Mouse (Mus musculus) embryonic facial prominence, embryonic 14.5 days (tissue): ENCODE data around the gene Arrdc2. TPM values are rescaled to one million over a fixed set of nuclear protein-coding genes. Genes with fewer than 3 reads are reported as not detected.

Source experiments
- ATAC-seq: fragments of 200-750 bp; cut with Nextera tagmentation; 2 replicates; pipeline ENCODE4 v1.8.0; 2017; ENCODE audit warnings: low read depth, moderate number of reproducible peaks, moderate TSS enrichment
- DNase-seq: peaks from one replicate; pipeline ENCODE4 v3.0.0-alpha.2; 2015; ENCODE audit warnings: low spot score
- H3K27ac ChIP-seq: fragments of 300-500 bp; sonication (generic); replicated peaks from 2 replicates; pipeline ENCODE4 v1.5.1; 2014; ENCODE audit warnings: low read depth, mild to moderate bottlenecking, low read length, moderate library complexity
- H3K27me3 ChIP-seq: fragments of 300-500 bp; sonication (generic); replicated peaks from 2 replicates; pipeline ENCODE4 v1.6.1; 2014; ENCODE audit warnings: low read length; ENCODE audit not compliant: control insufficient read depth, insufficient read depth
- H3K36me3 ChIP-seq: fragments of 300-500 bp; sonication (generic); 2 replicates; pipeline ENCODE4 v1.6.1; 2014; ENCODE audit warnings: low read length, mixed read lengths; ENCODE audit not compliant: control insufficient read depth, insufficient read depth
- H3K4me1 ChIP-seq: fragments of 300-500 bp; sonication (generic); 2 replicates; pipeline ENCODE4 v1.6.1; 2014; ENCODE audit warnings: antibody characterized with exemption, low read length; ENCODE audit not compliant: control insufficient read depth, insufficient read depth
- H3K4me2 ChIP-seq: fragments of 300-500 bp; sonication (generic); 2 replicates; pipeline ENCODE4 v1.6.1; 2014; ENCODE audit warnings: low read depth, mild to moderate bottlenecking, low read length, moderate library complexity, mixed read lengths
- H3K4me3 ChIP-seq: fragments of 300-500 bp; sonication (generic); 2 replicates; pipeline ENCODE4 v1.5.1; 2014; ENCODE audit warnings: low read depth, mild to moderate bottlenecking, low read length
- H3K9ac ChIP-seq: fragments of 300-500 bp; sonication (generic); 2 replicates; pipeline ENCODE4 v1.6.1; 2014; ENCODE audit warnings: low read depth, mild to moderate bottlenecking, low read length, moderate library complexity, mixed read lengths
- H3K9me3 ChIP-seq: fragments of 300-500 bp; sonication (generic); 2 replicates; pipeline ENCODE4 v1.6.1; 2016; ENCODE audit warnings: low read length; ENCODE audit not compliant: control insufficient read depth
- WGBS: fragments of 180-500 bp; shearing (Covaris S2); extraction: QIAGEN DNeasy Blood & Tissue Kit; methylation state at CpG from one replicate; pipeline ENCODE4 v1.1.7; 2014; 5-methylcytosine and 5-hydroxymethylcytosine counted together
- polyA plus RNA-seq: library from polyadenylated mRNA; unstranded; fragments of >200 nt; fragmentation: Nextera tagmentation; extraction: Ambion mirVana; gene quantifications from 2 replicates; pipeline ENCODE4 v1.2.1, GENCODE M21; 2014

Gene Arrdc2
- polyA plus RNA-seq, 1 experiment from 2014 or later = 5.4 TPM

DNA sequence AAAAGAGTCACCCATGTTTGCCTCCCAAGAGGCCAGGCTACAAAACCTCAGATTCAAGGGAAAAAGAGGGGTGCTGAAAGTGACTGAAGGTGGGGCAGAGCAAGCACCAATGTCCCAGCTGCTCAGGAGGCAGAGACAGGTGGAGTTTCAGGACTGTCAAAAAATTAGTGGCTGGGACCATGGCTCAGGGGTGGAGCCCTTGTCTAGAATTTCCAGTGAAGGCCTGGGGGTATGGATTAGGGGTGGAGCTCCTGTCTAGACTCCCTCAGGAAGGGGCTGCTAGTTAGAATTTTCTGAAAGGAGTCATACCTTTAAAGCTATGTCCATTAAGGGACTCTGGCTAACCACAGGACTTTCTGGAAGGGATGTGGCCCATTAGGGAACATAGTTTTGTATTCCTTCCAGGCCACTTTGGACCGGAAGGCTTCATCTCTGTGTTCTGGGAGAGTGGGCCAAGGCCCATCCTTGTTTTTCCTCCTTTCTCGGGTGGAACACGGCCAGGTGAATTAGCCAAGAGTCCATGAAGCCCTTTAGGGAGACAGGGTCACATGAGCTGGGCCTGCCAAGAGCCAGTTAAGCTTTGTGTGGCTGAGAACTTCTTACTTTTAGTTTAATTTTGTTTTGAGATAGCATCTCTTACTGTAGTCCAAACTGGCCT, 9.9 kb upstream of the Arrdc2 start:
- Histone ChIP-seq H3K4me1 (no peaks in the 10 kb centered on the region), H3K27me3 (no peaks in the 10 kb centered on the region), H3K4me2 (no peak overlapping the region), H3K27ac (no peak overlapping the region), H3K9ac (no peak overlapping the region), H3K4me3 (no peak overlapping the region), H3K9me3 (no peaks in the 10 kb centered on the region), H3K36me3 (no peaks in the 10 kb centered on the region)
- no peak for ATAC-seq
- 60% methylated on average over 3 of the region's 3 CpGs for WGBS
- no peak for DNase-seq

DNA sequence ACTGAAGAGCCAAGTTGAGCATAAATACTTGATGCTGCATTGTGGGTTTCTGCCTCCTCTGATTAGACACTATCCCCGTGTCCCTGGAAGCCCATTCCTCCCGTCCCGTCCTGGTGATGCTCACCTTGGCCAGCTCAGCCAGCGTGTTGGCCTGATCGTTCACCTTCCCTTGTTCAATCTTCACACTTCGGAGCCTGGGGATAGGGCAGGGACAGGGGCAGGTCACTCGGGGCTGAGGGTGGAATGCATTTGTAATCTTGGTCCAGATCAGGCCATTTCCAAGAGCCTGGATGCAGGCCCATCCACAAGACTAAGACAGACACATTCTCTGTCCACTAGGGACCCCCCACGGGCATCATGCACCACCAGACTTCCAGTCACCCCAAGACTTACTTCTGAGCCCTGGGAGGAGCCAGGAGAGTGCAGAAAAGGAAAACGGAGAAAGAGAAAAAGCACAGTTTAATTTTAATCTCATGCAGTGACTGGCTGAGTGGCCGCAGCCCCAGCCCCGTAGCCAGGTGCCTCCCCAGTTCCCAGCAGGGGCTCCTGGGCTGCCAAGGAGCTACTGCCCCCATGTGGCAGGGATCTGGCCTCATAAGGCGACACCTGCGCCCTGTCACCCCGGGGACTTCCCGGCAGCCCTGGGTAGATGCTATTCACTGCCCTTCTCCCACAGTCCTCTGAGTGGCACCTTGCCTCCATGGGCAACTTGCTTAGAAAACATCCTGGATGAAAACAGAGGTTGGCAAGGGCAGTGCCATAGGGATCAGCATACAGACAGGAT, 7.0 kb upstream of the Arrdc2 start:
- Histone ChIP-seq H3K4me1 (no peaks in the 10 kb centered on the region), H3K4me3 (no peak overlapping the region), H3K9me3 (no peaks in the 10 kb centered on the region), H3K4me2 (no peak overlapping the region), H3K27me3 (no peaks in the 10 kb centered on the region), H3K27ac (no peak overlapping the region), H3K36me3 (no peaks in the 10 kb centered on the region), H3K9ac (no peak overlapping the region)
- ATAC-seq (no peak), DNase-seq (no peak)
- WGBS = 54% methylated on average over 15 of the region's 15 CpGs

DNA sequence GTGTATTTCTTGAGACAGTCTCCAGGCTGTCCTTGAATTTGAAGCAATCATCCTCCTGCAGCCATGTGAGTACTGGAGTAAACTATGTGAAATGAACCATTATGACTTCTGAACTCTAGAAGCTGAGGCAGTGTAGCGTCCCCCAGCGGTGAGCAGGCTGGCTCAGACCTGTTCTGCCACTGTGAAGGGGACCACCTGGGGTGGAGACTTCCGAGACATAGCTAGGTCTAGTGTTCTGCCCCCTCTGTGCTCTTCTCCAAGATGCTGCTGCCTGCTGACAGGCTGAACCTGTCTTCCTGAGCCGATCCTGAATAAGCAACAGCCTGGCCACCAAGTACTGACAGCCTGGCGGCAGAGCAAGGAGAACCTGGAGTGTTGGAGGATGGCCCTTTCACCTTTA, 5.6 kb upstream of the Arrdc2 start:
- Histone ChIP-seq H3K4me3 (no peak overlapping the region), H3K27ac (no peak overlapping the region), H3K9ac (no peak overlapping the region), H3K4me1 (no peaks in the 10 kb centered on the region), H3K9me3 (no peaks in the 10 kb centered on the region), H3K36me3 (no peaks in the 10 kb centered on the region), H3K27me3 (no peaks in the 10 kb centered on the region), H3K4me2 (no peak overlapping the region)
- DNase-seq (no peak), ATAC-seq (no peak)
- 39% methylated on average over 5 of the region's 5 CpGs for WGBS

DNA sequence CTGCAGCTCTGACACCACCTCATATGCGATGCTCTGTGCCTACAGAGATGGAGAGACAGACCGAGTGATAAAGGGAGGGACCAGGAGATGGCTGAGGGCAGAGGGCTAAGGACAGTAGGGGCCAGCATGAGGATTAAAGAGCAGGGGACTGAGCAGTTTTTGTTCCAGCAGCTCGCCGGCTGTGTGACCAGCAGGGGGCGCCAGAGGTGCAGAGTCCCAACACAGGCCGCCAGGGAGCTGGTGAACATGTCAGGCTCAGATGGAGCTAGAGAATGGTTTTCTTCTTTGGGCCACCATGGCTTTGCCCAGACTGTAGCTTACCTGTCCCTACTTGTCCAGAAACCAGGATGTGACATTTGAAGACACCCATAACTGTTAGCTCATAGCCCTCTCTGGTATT, 5.0 kb upstream of the Arrdc2 start:
- no peaks in the 10 kb centered on the region for H3K27me3 ChIP-seq
- H3K27ac ChIP-seq = no peak overlapping the region
- H3K9ac ChIP-seq = no peak overlapping the region
- no peak overlapping the region for H3K4me2 ChIP-seq
- peak; percentile 89 for DNase-seq
- no peak overlapping the region for H3K4me3 ChIP-seq
- H3K36me3 ChIP-seq = no peaks in the 10 kb centered on the region
- ATAC-seq = no peak
- no peaks in the 10 kb centered on the region for H3K9me3 ChIP-seq
- WGBS = 0% methylated on average over 5 of the region's 6 CpGs
- H3K4me1 ChIP-seq = no peaks in the 10 kb centered on the region

DNA sequence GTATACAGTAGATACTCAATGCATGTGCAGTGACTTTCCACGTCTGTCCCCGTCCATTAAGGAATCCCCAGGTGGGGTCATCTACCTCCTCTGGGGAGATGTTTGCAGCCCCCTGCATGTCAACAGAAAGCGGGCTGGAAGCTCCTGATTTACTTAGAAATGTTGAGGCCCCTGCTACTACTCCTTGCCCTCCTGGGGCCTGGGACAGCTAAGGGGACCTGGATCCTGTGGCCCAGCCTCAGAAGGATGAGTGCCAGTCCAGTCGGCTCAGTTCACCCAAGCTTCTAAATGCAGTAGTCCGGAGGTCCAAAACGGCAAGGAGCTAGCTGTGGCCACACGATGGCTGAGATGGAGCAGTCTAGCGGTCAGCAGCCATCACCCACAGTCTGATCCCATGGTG, 4.4 kb upstream of the Arrdc2 start:
- H3K27ac ChIP-seq = no peak overlapping the region
- H3K9me3 ChIP-seq = no peaks in the 10 kb centered on the region
- no peaks in the 10 kb centered on the region for H3K36me3 ChIP-seq
- no peak overlapping the region for H3K4me2 ChIP-seq
- no peak for ATAC-seq
- no peak overlapping the region for H3K4me3 ChIP-seq
- no peaks in the 10 kb centered on the region for H3K27me3 ChIP-seq
- no peak for DNase-seq
- 0 out of 2 replicates have a peak overlapping the region, but pooled peaks have one; percentile 21 for H3K9ac ChIP-seq
- no peaks in the 10 kb centered on the region for H3K4me1 ChIP-seq
- WGBS = 89% methylated on average over 8 of the region's 8 CpGs

DNA sequence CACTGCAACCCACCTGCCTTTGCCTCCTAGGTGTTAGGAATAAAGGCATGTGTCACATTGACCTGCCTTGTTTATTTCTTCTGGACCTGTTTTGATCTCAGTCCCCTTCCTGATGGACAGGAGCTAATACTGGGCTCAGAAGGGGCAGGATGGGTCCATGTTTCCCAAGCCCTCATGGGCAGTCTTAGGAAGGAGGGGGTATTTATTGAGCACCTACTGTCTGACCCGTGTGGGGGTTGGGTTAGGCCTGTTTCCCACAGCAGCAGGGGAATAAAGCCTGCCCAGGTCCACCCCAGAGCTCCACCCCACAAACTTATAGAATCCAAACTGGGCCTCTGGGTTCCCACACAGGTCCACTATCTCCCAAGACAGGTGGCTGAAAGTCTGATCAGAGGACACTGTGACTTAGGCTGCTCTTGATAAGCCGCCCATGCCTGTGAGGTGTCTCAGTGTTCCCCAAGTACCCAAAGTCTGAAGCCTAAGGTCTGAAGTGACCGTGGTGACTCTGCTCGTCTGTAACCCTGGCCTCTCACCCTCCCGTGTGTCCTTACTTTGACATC, 3.8 kb upstream of the Arrdc2 start:
- H3K4me3 ChIP-seq = no peak overlapping the region
- DNase-seq (no peak), ATAC-seq (no peak)
- H3K27ac ChIP-seq = no peak overlapping the region
- H3K9me3 ChIP-seq = no peaks in the 10 kb centered on the region
- H3K9ac ChIP-seq = no peak overlapping the region
- WGBS = 76% methylated on average over 5 of the region's 5 CpGs
- no peak overlapping the region for H3K4me2 ChIP-seq
- no peaks in the 10 kb centered on the region for H3K4me1 ChIP-seq
- H3K27me3 ChIP-seq = no peaks in the 10 kb centered on the region
- H3K36me3 ChIP-seq = no peaks in the 10 kb centered on the region

DNA sequence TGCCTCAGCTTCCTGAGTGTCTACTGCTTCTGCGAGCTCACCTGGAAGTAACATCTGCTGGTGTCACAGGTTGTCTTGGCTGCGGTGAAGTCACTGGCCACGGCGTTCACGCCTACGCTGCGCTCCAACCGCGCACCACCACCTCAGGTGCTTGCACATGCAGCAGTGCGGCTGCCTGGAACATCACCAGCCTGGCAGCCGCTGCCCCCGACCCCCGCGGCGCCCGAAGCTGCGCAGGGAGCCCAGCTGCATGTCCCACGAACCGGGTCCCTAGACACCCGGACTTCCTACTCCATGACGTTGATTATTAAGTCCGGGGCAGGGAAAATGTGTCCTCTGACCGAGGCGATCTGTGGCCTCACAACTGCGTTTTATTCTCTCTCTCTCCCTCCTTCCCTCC, 3.0 kb upstream of the Arrdc2 start:
- H3K27ac ChIP-seq = no peak overlapping the region
- WGBS = 63% methylated on average over 25 of the region's 25 CpGs
- H3K4me3 ChIP-seq = no peak overlapping the region
- no peak for DNase-seq
- H3K9me3 ChIP-seq = no peaks in the 10 kb centered on the region
- no peaks in the 10 kb centered on the region for H3K36me3 ChIP-seq
- ATAC-seq = no peak
- H3K9ac ChIP-seq = no peak overlapping the region
- H3K27me3 ChIP-seq = no peaks in the 10 kb centered on the region
- H3K4me1 ChIP-seq = no peaks in the 10 kb centered on the region
- H3K4me2 ChIP-seq = no peak overlapping the region

DNA sequence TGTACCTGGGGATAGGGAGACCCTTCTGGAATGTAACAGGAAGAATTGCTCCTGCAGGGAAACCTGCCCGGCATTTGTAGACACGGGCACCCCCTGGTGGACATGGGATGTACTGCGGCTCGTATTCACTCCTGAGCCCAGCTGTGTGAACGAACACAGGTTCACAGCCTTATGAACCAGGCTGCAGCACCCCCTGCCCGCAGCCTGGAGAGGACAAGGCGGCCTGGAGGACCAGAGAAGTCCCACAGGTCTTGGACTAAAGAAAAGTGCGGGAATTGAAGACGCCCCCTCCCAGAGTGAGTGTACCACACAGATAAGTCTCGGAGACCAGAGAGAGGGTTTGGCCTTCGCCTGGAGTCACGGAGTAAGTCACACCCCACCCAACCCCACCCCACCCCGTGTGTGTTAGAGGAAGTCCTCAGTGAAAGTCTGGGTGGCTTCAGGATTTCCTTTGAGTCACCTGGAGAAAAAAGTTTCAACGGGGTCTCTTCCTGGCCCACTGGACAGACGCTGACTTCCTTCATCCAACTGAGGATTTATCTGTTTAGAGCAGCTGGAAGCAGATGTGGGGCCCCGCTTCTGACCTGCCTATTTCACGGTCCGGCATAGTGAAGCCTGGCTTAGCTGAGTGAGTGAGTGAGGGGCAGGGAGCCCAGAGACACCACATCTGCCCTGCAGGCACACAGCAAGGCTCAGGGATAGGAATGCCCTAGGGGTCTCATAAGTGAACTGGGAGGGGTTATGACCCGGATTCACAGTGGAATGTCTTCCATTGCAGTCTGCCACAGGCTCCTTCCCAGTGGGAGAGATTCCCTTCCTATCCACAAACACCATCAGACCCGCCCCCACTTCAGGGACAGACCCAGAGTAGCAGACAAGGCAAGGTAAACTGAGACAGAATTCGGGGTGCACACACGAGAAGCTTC, 1.9 kb upstream of the Arrdc2 start:
- H3K27me3 ChIP-seq = no peaks in the 10 kb centered on the region
- no peaks in the 10 kb centered on the region for H3K9me3 ChIP-seq
- DNase-seq (peak; percentile 82), ATAC-seq (no peak)
- no peak overlapping the region for H3K9ac ChIP-seq
- H3K36me3 ChIP-seq = no peaks in the 10 kb centered on the region
- no peak overlapping the region for H3K27ac ChIP-seq
- 29% methylated on average over 22 of the region's 22 CpGs for WGBS
- H3K4me3 ChIP-seq = no peak overlapping the region
- no peaks in the 10 kb centered on the region for H3K4me1 ChIP-seq
- no peak overlapping the region for H3K4me2 ChIP-seq
